Mouse (Mus musculus): Measurements from ENCODE around the gene Tgm2. TPM values are rescaled to one million over a fixed set of nuclear protein-coding genes. Genes with fewer than 3 reads are reported as not detected.
A peak's percentile ranks its signal among the peaks of the same experiment; 100 is the strongest.

Gene Tgm2
- polyA plus RNA-seq, 1 experiment from 2014 or later = 97.0 TPM

GRCm38 (mm10) chr2:158144750-158145527 is 1.3 kb downstream of the Tgm2 start:
- Histone ChIP-seq H3K9ac (replicated peaks; ENCODE audit: low read depth) (peak overlapping the region; percentile 3; the same call in 1 of the 2 replicates), H3K9me3 (ENCODE audit: low read length) (no peaks in the 10 kb centered on the region), H3K4me3 (ENCODE audit: low read depth, low read length) (peak overlapping the region; percentile 51), H3K36me3 (ENCODE audit: insufficient read depth, low read length) (no peaks in the 10 kb centered on the region), H3K4me2 (replicated peaks; ENCODE audit: low read depth, low read length) (peak overlapping the region; percentile 70), H3K27ac (ENCODE audit: low read length) (peak overlapping the region; percentile 63; the same call in 1 of the 2 replicates), H3K4me1 (ENCODE audit: insufficient read depth, low read depth, low read length) (peaks cover 44% of the 10 kb centered on the region), H3K27me3 (replicated peaks; ENCODE audit: insufficient read depth, low read length) (no peaks in the 10 kb centered on the region)
- no peak for TF ChIP-seq EP300 (IDR thresholded peaks at IDR 0.05)
- no peak for TF ChIP-seq CTCF (IDR thresholded peaks at IDR 0.05)
- WGBS = 64% methylated on average over 6 of the region's 6 CpGs
- ATAC-seq (no peak), DNase-seq (ENCODE audit: low spot score) (no peak)

GRCm38 (mm10) chr2:158144263-158144662 is 2.0 kb downstream of the Tgm2 start:
- no peak for TF ChIP-seq EP300 (IDR thresholded peaks at IDR 0.05)
- TF ChIP-seq CTCF (IDR thresholded peaks at IDR 0.05) = no peak
- Histone ChIP-seq H3K4me1 (ENCODE audit: insufficient read depth, low read depth, low read length) (peaks cover 50% of the 10 kb centered on the region), H3K27ac (ENCODE audit: low read length) (peak overlapping the region; percentile 21; the same call in 1 of the 2 replicates), H3K4me2 (replicated peaks; ENCODE audit: low read depth, low read length) (peak overlapping the region; percentile 70), H3K9ac (replicated peaks; ENCODE audit: low read depth) (no peak overlapping the region), H3K27me3 (replicated peaks; ENCODE audit: insufficient read depth, low read length) (no peaks in the 10 kb centered on the region), H3K9me3 (ENCODE audit: low read length) (no peaks in the 10 kb centered on the region), H3K36me3 (ENCODE audit: insufficient read depth, low read length) (no peaks in the 10 kb centered on the region), H3K4me3 (ENCODE audit: low read depth, low read length) (peak overlapping the region; percentile 21; the same call in 1 of the 2 replicates)
- DNase-seq (ENCODE audit: low spot score) = no peak
- 50% methylated on average over 8 of the region's 8 CpGs for WGBS
- no peak for ATAC-seq

- DNase-seq (ENCODE audit: low spot score) (no peak), ATAC-seq (no peak)
- TF ChIP-seq EP300 (IDR thresholded peaks at IDR 0.05) (no peak), CTCF (IDR thresholded peaks at IDR 0.05) (no peak)
- Histone ChIP-seq H3K9me3 (ENCODE audit: low read length) (no peaks in the 10 kb centered on the region), H3K27me3 (replicated peaks; ENCODE audit: insufficient read depth, low read length) (no peaks in the 10 kb centered on the region), H3K27ac (ENCODE audit: low read length) (peak overlapping the region; percentile 21; the same call in 1 of the 2 replicates), H3K4me3 (ENCODE audit: low read depth, low read length) (peak overlapping the region; percentile 21; the same call in 1 of the 2 replicates), H3K4me1 (ENCODE audit: insufficient read depth, low read depth, low read length) (peaks cover 50% of the 10 kb centered on the region), H3K9ac (replicated peaks; ENCODE audit: low read depth) (no peak overlapping the region), H3K4me2 (replicated peaks; ENCODE audit: low read depth, low read length) (peak overlapping the region; percentile 70), H3K36me3 (ENCODE audit: insufficient read depth, low read length) (no peaks in the 10 kb centered on the region)
- 55% methylated on average over 3 of the region's 3 CpGs for WGBS
Observed at GRCm38 (mm10) chr2:158143816-158144215, 2.4 kb downstream of the Tgm2 start.

GRCm38 (mm10) chr2:158142981-158143380 is 3.3 kb downstream of the Tgm2 start:
- ATAC-seq (no peak), DNase-seq (ENCODE audit: low spot score) (no peak)
- no peaks in the 10 kb centered on the region for H3K27me3 ChIP-seq (replicated peaks; ENCODE audit: insufficient read depth, low read length)
- peak overlapping the region; percentile 70; the same call in 1 of the 2 replicates for H3K4me2 ChIP-seq (replicated peaks; ENCODE audit: low read depth, low read length)
- H3K4me1 ChIP-seq (ENCODE audit: insufficient read depth, low read depth, low read length) = peaks cover 50% of the 10 kb centered on the region
- no peak overlapping the region for H3K27ac ChIP-seq (ENCODE audit: low read length)
- H3K36me3 ChIP-seq (ENCODE audit: insufficient read depth, low read length) = no peaks in the 10 kb centered on the region
- 86% methylated on average over 18 of the region's 18 CpGs for WGBS
- no peak overlapping the region for H3K9ac ChIP-seq (replicated peaks; ENCODE audit: low read depth)
- H3K9me3 ChIP-seq (ENCODE audit: low read length) = no peaks in the 10 kb centered on the region
- H3K4me3 ChIP-seq (ENCODE audit: low read depth, low read length) = no peak overlapping the region
- TF ChIP-seq EP300 (IDR thresholded peaks at IDR 0.05) = no peak
- no peak for TF ChIP-seq CTCF (IDR thresholded peaks at IDR 0.05)

GRCm38 (mm10) chr2:158141690-158142440 is 4.4 kb downstream of the Tgm2 start:
- TF ChIP-seq CTCF (IDR thresholded peaks at IDR 0.05) (no peak), EP300 (IDR thresholded peaks at IDR 0.05) (peak; percentile 81)
- Histone ChIP-seq H3K9ac (replicated peaks; ENCODE audit: low read depth) (no peak overlapping the region), H3K27me3 (replicated peaks; ENCODE audit: insufficient read depth, low read length) (no peaks in the 10 kb centered on the region), H3K9me3 (ENCODE audit: low read length) (no peaks in the 10 kb centered on the region), H3K4me2 (replicated peaks; ENCODE audit: low read depth, low read length) (no peak overlapping the region), H3K4me1 (ENCODE audit: insufficient read depth, low read depth, low read length) (peaks cover 50% of the 10 kb centered on the region), H3K4me3 (ENCODE audit: low read depth, low read length) (no peak overlapping the region), H3K36me3 (ENCODE audit: insufficient read depth, low read length) (no peaks in the 10 kb centered on the region), H3K27ac (ENCODE audit: low read length) (peak overlapping the region; percentile 72)
- WGBS = 48% methylated on average over 7 of the region's 7 CpGs
- peak; percentile 67 for DNase-seq (ENCODE audit: low spot score)
- ATAC-seq = peak; percentile 29

- Histone ChIP-seq H3K9ac (replicated peaks; ENCODE audit: low read depth) (no peak overlapping the region), H3K27me3 (replicated peaks; ENCODE audit: insufficient read depth, low read length) (no peaks in the 10 kb centered on the region), H3K4me1 (ENCODE audit: insufficient read depth, low read depth, low read length) (peaks cover 50% of the 10 kb centered on the region), H3K4me2 (replicated peaks; ENCODE audit: low read depth, low read length) (no peak overlapping the region), H3K4me3 (ENCODE audit: low read depth, low read length) (no peak overlapping the region), H3K9me3 (ENCODE audit: low read length) (no peaks in the 10 kb centered on the region), H3K27ac (ENCODE audit: low read length) (peak overlapping the region; percentile 72), H3K36me3 (ENCODE audit: insufficient read depth, low read length) (no peaks in the 10 kb centered on the region)
- DNase-seq (ENCODE audit: low spot score) (no peak), ATAC-seq (no peak)
- TF ChIP-seq CTCF (IDR thresholded peaks at IDR 0.05) = no peak
- no peak; the same call in 1 of the 2 replicates for TF ChIP-seq EP300 (IDR thresholded peaks at IDR 0.05)
- WGBS = 72% methylated on average over 7 of the region's 7 CpGs
Observed at GRCm38 (mm10) chr2:158141271-158141670, 5.0 kb downstream of the Tgm2 start.
